Comparison of ENCODE assay signal across 8 mouse cellular contexts in the genomic region with DNA sequence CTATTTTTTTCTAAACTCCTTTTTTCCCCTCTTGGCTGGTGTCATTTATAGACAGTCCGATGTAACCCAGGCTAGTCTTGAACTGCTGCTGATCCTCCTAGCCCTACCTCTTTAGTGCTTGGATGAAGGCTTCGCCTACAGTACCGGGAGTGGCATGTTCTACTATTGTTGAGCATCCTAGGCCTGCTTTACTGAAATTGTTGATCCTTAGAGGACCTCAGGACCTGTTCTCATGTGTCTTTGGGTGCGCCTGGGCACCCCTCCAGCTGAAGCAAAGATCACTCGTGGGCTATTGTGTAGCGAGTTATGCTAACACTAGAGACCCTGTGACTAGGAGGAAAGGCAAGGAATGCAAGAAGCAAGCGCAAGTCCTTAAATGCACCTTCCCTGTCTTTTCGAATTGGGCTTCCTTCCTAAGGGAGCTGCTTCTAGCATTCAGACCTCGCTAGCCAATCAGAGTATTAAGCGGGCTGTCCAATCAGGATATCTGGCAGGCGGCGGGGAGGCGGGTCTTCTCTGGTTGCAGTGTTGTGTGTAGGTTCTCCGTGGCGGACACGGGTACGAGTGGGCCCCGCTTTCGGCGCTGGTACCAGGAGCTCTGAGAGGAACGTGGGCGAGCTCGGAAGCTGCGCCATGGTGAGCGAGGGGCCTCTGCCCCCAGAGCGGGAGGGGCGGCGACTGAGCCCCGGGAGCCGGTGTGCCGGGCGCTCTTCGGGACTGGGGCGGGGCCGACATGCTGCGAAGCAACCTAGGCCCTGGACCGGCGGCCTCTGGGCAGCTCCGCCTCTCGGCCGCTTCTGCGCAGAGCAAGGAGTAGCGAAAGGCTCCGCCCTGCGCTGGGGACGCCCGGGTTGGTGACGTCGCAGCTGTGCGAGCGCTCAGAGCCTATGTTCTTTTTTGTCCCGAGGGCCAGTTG. TPM values are rescaled to one million over a fixed set of nuclear protein-coding genes. Genes with fewer than 3 reads are reported as not detected.
DNase-seq lines count a peak whose midpoint lies in the region; ATAC-seq lines count a peak whose summit lies in the region.

No protein-coding gene starts in this region.

- H3K4me1 ChIP-seq in hindbrain, embryonic 16.5 days (ENCODE audit: control insufficient read depth, insufficient read depth, low read depth, low read length) = peaks cover 10% of the 10 kb centered on the region

- H3K27ac ChIP-seq in hindbrain, embryonic 16.5 days (ENCODE audit: low read depth, low read length) = peak overlapping the region; percentile 94
- peak overlapping the region; percentile 43 for H3K27ac ChIP-seq in macrophage

- H3K9me3 ChIP-seq in hindbrain, embryonic 16.5 days (ENCODE audit: control insufficient read depth, low read length) = no peaks in the 10 kb centered on the region

- peaks cover 92% of the 10 kb centered on the region for H3K79me2 ChIP-seq in macrophage (ENCODE audit: inconsistent target)

- peak overlapping the region; percentile 85 for H3K9ac ChIP-seq in hindbrain, embryonic 16.5 days (ENCODE audit: low read depth, low read length)

- peak overlapping the region; percentile 66 for H3K4me2 ChIP-seq in hindbrain, embryonic 16.5 days (ENCODE audit: low read length)

- peak; percentile 99 for ATAC-seq in hindbrain, embryonic 16.5 days

- DNase-seq in WW6 (ENCODE audit: low read depth, low spot score) = peak; percentile 83
- peak; percentile 79 to 91 for DNase-seq in cerebellum, postnatal 4 days (ENCODE audit: low spot score in 2 of 2)
- peak; percentile 95 for DNase-seq in gastrocnemius, adult 18-20 months (ENCODE audit: low spot score)
- peak; percentile 94 to 97 for DNase-seq in left cerebral cortex, adult 18-20 months (ENCODE audit: low spot score in 2 of 2)
- DNase-seq in right cerebral cortex, adult 18-20 months = peak; percentile 97
- peak; percentile 77 for DNase-seq in urinary bladder, postnatal 10 days (ENCODE audit: low spot score)

- no peaks in the 10 kb centered on the region for H3K27me3 ChIP-seq in hindbrain, embryonic 16.5 days (replicated peaks; ENCODE audit: control insufficient read depth, insufficient read depth, low read length)

- H3K36me3 ChIP-seq in hindbrain, embryonic 16.5 days (ENCODE audit: control insufficient read depth, insufficient read depth, low read length) = 0 out of 2 replicates have a peak, but pooled peaks cover 4% of the 10 kb centered on the region
- 0 out of 2 replicates have a peak, but pooled peaks cover 15% of the 10 kb centered on the region for H3K36me3 ChIP-seq in macrophage (ENCODE audit: inconsistent target)

- peak overlapping the region; percentile 72 for H3K4me3 ChIP-seq in hindbrain, embryonic 16.5 days (ENCODE audit: low read length)
- H3K4me3 ChIP-seq in macrophage (ENCODE audit: inconsistent target) = peak overlapping the region; percentile 31

- 3% methylated on average over 52 of the region's 52 CpGs for WGBS in hindbrain, embryonic 16.5 days
- WGBS in macrophage (ENCODE audit: missing documents) = 6% methylated on average over 44 of the region's 52 CpGs

RNA-seq across cellular contexts. Expression of a gene that starts 34.7 kb away (rescaled TPM):
- under 1 TPM; 0.80 to 0.97 TPM for total RNA-seq in gastrocnemius, adult 18-20 months (2021)
- 2.2 and 2.9 TPM in 2 replicates for polyA plus RNA-seq in hindbrain, embryonic 16.5 days (2015; fragmentation: Nextera tagmentation; extraction: Ambion mirVana)
- 1 to 10 TPM; 3.0 TPM for total RNA-seq in left cerebral cortex, adult 18-20 months (2021)
- 10 to 100 TPM in 22 of 26 experiments, 1 to 10 TPM in 4; 3.9 to 19.6 (median 14.4) TPM for total RNA-seq in macrophage (2018; cell fraction: chromatin; rRNA removed)
- total RNA-seq in macrophage (2018; cell fraction: cytosol; rRNA removed) = 1 to 10 TPM in 23 of 26 experiments, under 1 TPM in 3; 0.76 to 3.3 (median 1.9) TPM
- total RNA-seq in macrophage (2018; cell fraction: nucleus; rRNA removed) = 10 to 100 TPM in 16 of 26 experiments, 1 to 10 TPM in 10; 4.6 to 18.9 (median 11.4) TPM
- polyA plus RNA-seq in macrophage (2018) = 1.5 to 1.8 TPM (median 1.5 TPM) in 3 replicates

Comparison
In these comparisons a context has a peak if more than half of its experiments do, and no peak if none do; other contexts are left out.
1. Peak in every context shown above with its lines: DNase-seq, ATAC-seq, H3K4me3 ChIP-seq and H3K27ac ChIP-seq.